Mouse (Mus musculus): ENCODE results near the gene Slco1a1.
"Not testable (repeated sequence)": the region's sequence is repeated elsewhere in the genome, so short reads cannot be mapped to it uniquely, and the experiment has no call there.

Slco1a1 gene

GRCm38 (mm10) chr6:141946862-141947261 is at the start of gene Slco1a1:
Slco1a1 (minus strand) TSS chr6:141946962.
- no peak for DNase-seq (ENCODE audit: low spot score in 2 of 2)

- DNase-seq (ENCODE audit: low spot score in 2 of 2) = no peak
Measured at GRCm38 (mm10) chr6:141986772-141987171, 40.0 kb upstream of the Slco1a1 start.

GRCm38 (mm10) chr6:141984644-141985043 is 37.9 kb upstream of the Slco1a1 start:
- DNase-seq (ENCODE audit: low spot score in 2 of 2) = no peak

- no peak for DNase-seq (ENCODE audit: low spot score in 2 of 2)
Measured at GRCm38 (mm10) chr6:141962420-141962819, 15.7 kb upstream of the Slco1a1 start.

GRCm38 (mm10) chr6:141961861-141962260 is 15.1 kb upstream of the Slco1a1 start:
- no peak for DNase-seq (ENCODE audit: low spot score in 2 of 2)

- no peak for DNase-seq (ENCODE audit: low spot score in 2 of 2)
Measured at GRCm38 (mm10) chr6:141960482-141960881, 13.7 kb upstream of the Slco1a1 start.

DNA sequence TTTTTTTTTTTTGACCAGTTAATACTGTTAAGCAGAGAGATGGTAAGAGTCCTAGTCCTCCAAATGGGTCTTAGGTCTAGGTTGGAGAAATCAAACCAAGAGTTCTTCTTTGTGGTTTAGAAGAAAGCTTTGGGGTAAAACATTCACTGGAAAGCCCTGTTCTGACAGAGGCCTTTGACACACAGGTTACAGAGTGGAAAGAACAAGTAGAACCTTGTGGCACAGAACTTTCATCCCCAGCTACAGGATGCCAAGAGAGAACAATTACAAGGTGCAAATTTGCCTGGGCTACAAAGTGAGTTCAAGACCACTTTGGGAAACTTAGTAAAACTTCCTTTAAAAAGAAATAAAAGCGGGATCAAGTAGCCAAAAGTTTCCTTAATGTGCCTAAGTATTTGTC is 6.3 kb downstream of the Slco1a1 start:
- no peak for DNase-seq (ENCODE audit: low spot score in 2 of 2)

GRCm38 (mm10) chr6:141898197-141898596 is 48.6 kb downstream of the Slco1a1 start:
- DNase-seq (ENCODE audit: low spot score in 2 of 2) = no peak

DNA sequence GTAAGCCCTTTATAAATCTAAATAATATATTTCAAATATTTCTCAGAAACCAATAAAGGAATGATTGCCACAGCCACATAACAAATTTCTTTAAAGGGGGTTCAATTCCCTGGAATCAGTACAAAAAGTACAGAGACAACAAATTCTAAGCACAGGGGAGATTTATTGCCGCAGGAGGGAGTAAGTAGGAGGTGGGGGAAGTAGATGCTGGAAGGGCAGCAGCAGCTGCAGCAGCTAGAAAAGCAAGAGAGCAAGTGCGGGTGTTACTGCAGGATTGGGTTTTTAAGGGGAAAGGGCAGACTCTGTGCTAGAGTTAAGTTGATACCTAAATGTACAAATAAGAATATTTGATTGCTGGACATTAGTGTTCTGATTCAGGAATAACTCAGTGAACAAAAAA is 57.0 kb downstream of the Slco1a1 start:
- no peak for DNase-seq (ENCODE audit: low spot score in 2 of 2)

- no peak for DNase-seq (ENCODE audit: low spot score in 2 of 2)
Measured at GRCm38 (mm10) chr6:141888248-141888647, 58.5 kb downstream of the Slco1a1 start.

GRCm38 (mm10) chr6:141882581-141882980 is 64.2 kb downstream of the Slco1a1 start:
- no peak for DNase-seq (ENCODE audit: low spot score in 2 of 2)

DNA sequence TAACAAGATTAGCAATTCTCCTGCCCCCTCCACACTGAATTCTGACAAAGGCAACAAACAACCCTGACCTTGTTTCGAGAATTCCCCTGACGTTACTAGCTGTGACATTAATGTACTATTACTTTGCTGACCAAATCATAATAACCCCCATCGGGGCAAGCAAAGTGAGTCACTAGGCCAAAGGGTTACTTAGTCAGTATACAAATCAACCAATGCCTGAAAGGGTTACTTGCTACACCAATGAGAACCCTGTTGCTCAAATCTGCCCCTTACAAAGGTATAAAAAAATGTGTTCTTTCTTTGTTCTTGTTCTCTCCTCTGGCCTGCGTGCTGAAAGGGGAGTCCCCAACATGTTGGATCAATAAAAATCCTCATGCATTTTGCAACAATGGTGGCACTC is 71.0 kb downstream of the Slco1a1 start:
- not testable (repeated sequence) for DNase-seq (ENCODE audit: low spot score in 2 of 2)

DNA sequence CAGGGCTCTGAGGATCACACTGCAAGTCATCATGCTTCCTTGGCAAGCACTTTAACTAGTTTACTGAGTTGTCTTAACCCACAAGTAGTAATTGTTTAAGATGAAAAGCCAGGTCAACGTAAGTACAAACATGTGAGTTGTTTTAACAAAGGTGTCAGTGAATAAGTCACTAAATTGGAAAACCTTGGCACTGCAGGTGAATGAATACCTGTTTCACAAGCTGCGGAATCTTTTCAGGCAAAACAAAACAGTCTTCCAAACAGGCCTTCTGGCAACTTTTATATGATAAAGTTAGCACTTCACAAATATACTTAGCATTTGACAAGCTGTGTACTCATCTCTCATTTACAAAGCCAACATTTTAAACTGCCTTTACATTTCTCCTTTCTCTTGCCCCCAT is 75.1 kb downstream of the Slco1a1 start:
- no peak for DNase-seq (ENCODE audit: low spot score in 2 of 2)

GRCm38 (mm10) chr6:141868735-141869134 is 78.0 kb downstream of the Slco1a1 start:
- no peak for DNase-seq (ENCODE audit: low spot score in 2 of 2)

GRCm38 (mm10) chr6:141866026-141866425 is 80.7 kb downstream of the Slco1a1 start:
- no peak for DNase-seq (ENCODE audit: low spot score in 2 of 2)

DNA sequence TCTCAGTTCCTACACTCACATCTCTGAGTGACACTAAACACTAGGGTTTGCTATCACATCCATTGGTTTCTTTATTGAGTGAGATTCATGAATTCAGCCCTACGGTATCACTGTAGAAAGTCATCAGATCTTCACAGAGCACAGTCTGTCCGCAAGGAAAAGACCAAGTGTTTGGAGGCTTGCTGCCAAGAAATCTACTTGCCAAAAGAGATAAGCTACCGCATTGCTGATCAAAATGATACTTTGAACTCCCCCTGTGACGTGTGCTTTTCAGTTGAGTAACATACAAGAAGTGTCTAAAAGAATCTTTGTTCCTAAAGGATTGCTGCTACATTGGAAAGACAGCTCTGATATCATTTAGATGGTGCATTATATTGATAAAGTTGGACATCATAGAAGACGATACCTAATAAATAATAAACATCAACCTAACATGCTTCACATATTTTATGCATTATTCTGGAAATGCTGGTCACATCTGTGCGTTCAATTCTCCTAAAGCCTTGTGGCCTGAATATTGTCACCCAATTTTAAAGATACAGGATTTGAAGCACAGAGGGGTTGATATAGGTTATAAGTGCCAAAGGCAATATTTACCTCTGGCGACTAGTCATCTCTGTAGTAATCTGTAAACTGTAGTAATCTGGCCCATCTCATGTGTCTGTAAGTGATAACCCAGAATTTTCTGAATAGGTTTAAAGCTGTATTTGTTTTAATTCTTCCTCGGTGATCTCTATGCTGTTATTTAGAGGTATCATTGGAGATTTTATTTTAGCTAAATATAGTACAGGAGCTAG is 88.8 kb downstream of the Slco1a1 start:
- no peak for DNase-seq (ENCODE audit: low spot score in 2 of 2)

Measured in spleen, postnatal 14 days (tissue).